Mouse (Mus musculus) myocyte (in vitro differentiated cells): Measurements from ENCODE around the gene Gltp.

ENCODE experiments used
- MYOD1 ChIP-seq, 3 experiments: IDR thresholded peaks; one replicate each; pipeline ENCODE4 v1.6.1; 2011; ENCODE audit warnings: control low read depth in 2 of 3, low read depth in 2 of 3, mild to moderate bottlenecking in 2 of 3, moderate library complexity in 1 of 3; ENCODE audit not compliant: insufficient read length in 2 of 3, control insufficient read depth in 1 of 3
- POLR2A ChIP-seq: IDR thresholded peaks from one replicate; pipeline ENCODE4 v1.6.1; 2011; ENCODE audit warnings: low read depth, mild to moderate bottlenecking, control low read depth, moderate library complexity; ENCODE audit not compliant: insufficient read length
- POLR2AphosphoS2 ChIP-seq: IDR thresholded peaks from one replicate; pipeline ENCODE4 v1.6.1; 2011; ENCODE audit warnings: low read depth, control low read depth; ENCODE audit not compliant: insufficient read length
- USF1 ChIP-seq: IDR thresholded peaks from one replicate; pipeline ENCODE4 v1.6.1; 2011; ENCODE audit warnings: low read depth, mild to moderate bottlenecking, control low read depth, moderate library complexity

- TF ChIP-seq POLR2A (no peak), MYOD1 (IDR thresholded peaks at IDR 0.05; ENCODE audit: control insufficient read depth in 1 of 3, insufficient read length in 2 of 3, low read depth in 2 of 3) (no peak), POLR2AphosphoS2 (no peak), USF1 (no peak)
These were observed 11.9 kb upstream of the Gltp start for GRCm38 (mm10) chr5:114702403-114703392.
